Mouse (Mus musculus) central nervous system, embryonic 14 days (tissue): Measurements from ENCODE around the gene Proser2. TPM values are rescaled to one million over a fixed set of nuclear protein-coding genes. Genes with fewer than 3 reads are reported as not detected.

Source experiments
- polyA plus RNA-seq: library from polyadenylated mRNA; depleted of rRNA; stranded (reverse); fragments of >200 nt; gene quantifications from 2 replicates; pipeline ENCODE4 v1.2.3, GENCODE M21; 2012; rRNA removed

The Proser2 gene
- polyA plus RNA-seq = 2.5 and 3.8 TPM in 2 replicates

GRCm38 (mm10) chr2:6129555-6130355, at the start of gene Proser2:
Proser2 (minus strand) TSS chr2:6130211.

Other genes with a start within 250 kb of the Proser2 start
- 158 and 177 TPM in 2 replicates for gene Sec61a2, start 234.8 kb downstream of the Proser2 start, polyA plus RNA-seq
- gene Dhtkd1, start 187.4 kb downstream of the Proser2 start, polyA plus RNA-seq = 14.6 and 15.1 TPM in 2 replicates
- 16.5 and 17.1 TPM in 2 replicates for gene Upf2, start 178.7 kb downstream of the Proser2 start, polyA plus RNA-seq
- 1.3 and 1.9 TPM in 2 replicates for gene Echdc3, start 82.8 kb upstream of the Proser2 start, polyA plus RNA-seq
- 15.6 and 17.2 TPM in 2 replicates for gene Usp6nl, start 192.5 kb upstream of the Proser2 start, polyA plus RNA-seq